Mouse (Mus musculus): Measurements from ENCODE around the gene Cd22.

Gene Cd22

DNA sequence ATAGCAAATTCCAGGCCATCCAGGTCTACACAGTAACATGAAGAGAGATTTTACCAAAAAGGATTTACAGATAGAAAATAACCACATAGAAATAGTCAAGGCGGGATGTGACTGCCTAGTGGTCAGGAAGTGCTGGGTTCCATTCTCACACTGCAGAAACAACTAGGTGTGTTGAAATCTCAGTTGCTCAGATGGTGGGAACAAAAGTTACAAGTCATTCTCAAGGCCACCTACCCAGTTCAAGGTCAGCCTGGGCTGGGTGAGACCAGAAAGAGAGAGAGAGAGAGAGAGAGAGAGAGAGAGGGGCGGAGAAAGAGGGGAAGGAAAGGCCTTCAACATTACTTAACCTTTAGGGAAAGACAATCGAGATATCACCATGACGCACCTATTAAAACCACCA is 6.7 kb upstream of the Cd22 start:
- ChIA-PET CTCF (no interaction called here), POLR2A (interaction anchor here in 1 of 4 experiments (1.1 kb wide), 1 partner anchor 9 kb away, joined by 3 read pairs; no protein-coding TSS in a partner anchor)

DNA sequence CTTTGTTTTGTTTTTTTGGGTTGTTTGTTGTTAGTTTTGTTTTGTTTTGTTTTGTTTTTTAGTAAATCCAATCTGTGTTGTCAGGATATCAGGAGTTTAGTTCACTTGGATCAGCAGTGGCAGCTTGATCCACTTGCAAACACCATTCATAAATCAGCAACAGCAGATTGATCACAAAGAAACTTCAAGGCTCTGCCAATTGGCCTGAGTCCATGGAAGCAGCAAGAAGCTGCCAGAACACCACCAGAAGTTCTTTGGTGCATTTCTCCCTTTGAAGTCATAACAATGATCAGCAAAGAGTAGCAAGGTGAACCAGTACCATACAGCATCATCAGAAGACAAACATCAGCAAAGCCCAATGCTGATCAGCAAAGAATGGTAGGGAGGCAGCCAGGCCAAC is 3.9 kb upstream of the Cd22 start:
- CTCF ChIA-PET = interaction anchor here in 2 of 4 experiments (1.4 to 4.2 kb wide), 5 partner anchors 10 to 194 kb away, joined by 3 to 18 read pairs (median 4); partner anchors contain the start of genes Fam187b (in 1 of the 2) and Lsr (in 1 of the 2)

DNA sequence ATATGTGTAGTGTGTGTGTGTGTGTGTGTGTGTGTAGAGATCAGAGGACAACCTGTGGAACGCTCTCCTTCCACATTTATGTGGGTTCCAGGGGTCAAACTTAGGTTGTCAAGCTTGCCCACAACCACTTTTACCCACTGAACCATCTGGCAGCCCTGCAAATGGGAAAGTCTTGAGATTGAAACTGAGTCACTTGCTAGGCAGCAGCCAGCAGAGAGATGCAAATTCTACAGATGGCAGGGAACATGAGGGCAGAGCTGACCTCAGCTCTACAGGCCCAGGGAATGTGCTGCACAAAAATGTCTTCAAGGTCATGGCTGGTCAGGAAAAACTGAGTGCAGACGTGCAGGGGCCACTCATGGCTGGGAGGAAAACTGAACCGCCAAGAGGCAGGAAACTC is 1.2 kb upstream of the Cd22 start:
- ChIA-PET POLR2A (no interaction called here), CTCF (interaction anchor here in 2 of 4 experiments (1.5 to 4.2 kb wide), 3 partner anchors 8 to 76 kb away, joined by 3 to 18 read pairs (median 4); no protein-coding TSS in a partner anchor)

More for the DNA sequence above, 3.9 kb upstream of the Cd22 start:
- POLR2A ChIA-PET = interaction anchor here in 1 of 4 experiments (0.9 to 1.0 kb wide), 3 partner anchors 10 to 128 kb away, joined by 3 to 4 read pairs (median 4); no protein-coding TSS in a partner anchor

DNA sequence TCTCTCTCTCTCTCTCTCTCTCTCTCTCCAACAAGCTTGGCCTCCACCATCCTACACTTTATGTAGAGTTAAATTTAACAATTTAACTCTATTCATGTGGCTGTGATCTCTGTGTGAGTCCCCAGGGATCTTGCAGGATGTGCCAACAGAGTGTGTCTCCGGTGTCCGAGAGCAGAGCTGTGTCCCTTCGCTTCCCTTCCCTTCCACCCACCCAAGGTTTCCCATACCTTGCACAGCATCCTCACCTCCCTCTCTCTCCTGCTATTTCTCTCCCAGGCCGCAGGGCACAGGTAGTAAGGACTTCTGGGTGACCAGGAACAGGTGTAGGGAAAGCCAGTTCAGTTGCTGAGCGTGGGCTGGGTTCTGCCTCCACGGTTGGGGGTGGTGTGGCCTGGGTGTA is 1.2 kb downstream of the Cd22 start:
- CTCF ChIA-PET = interaction anchor here in 2 of 4 experiments (0.6 to 1.1 kb wide), 3 partner anchors 20 to 219 kb away, joined by 3 to 4 read pairs (median 3); no protein-coding TSS in a partner anchor
- POLR2A ChIA-PET = interaction anchor here in 1 of 4 experiments (0.7 to 1.2 kb wide), 4 partner anchors 13 to 68 kb away, joined by 3 to 4 read pairs (median 4); no protein-coding TSS in a partner anchor

DNA sequence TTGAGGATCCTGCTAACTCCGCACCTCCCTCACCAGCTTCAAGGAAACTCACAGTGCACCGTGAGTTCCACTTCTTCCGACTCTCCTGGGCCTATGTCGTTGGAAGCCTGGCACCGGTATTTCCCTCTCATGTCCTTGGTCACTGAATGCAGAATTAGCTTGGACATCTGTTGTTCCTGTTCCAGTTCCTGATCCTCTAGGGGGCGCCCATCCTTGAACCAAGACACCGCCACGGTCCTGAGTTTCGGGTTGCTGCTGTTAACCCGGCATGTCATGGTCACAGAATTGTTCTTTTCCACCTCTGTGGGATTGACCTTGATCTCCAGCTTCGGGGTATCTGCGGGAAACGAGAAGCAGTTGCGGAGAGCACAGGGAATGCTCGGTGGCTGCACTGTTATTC is 7.1 kb downstream of the Cd22 start:
- ChIA-PET POLR2A (interaction anchor here (0.5 to 2.7 kb wide), 20 partner anchors 10 to 194 kb away, joined by 3 to 16 read pairs (median 4); partner anchors contain the start of genes Ffar1 (in 2 of the 4), Usf2 (in 2 of the 4) and Ffar3 (in 1 of the 4)), CTCF (interaction anchor here (0.6 to 3.0 kb wide), 53 partner anchors 9 to 1856 kb away, joined by 3 to 39 read pairs (median 4); partner anchors contain the start of genes Ffar1 (in 3 of the 4), Fam187b (in 2 of the 4), Lsr (in 2 of the 4) and Ffar2 (in 1 of the 4))

DNA sequence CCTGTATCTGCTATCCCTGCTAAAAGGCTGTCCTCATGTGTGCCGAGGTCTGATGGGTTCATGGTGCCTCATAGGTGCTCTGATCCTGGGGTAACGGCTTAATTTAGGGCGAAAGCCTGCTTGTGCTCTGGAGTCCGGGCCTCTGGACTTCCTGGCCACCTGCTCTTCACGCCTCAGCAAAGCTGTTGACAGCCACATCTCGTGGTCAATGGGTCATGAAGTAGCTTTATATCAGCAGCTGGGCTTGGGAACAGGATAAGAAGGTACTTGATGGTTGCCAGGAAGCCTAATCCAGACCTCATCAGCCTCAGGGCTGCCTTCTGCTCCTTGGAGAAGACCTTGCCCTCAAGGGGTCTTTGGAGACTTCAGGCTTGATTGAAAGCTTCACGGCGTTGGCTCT is 16.8 kb downstream of the Cd22 start:
- CTCF ChIA-PET = interaction anchor here (0.7 to 6.7 kb wide), 6 partner anchors 10 to 296 kb away, joined by 3 to 202 read pairs (median 4); partner anchors contain the start of genes Fam187b (in 1 of the 4) and Lsr (in 1 of the 4)
- POLR2A ChIA-PET = interaction anchor here in 2 of 4 experiments (0.6 to 0.9 kb wide), 2 partner anchors 16 to 73 kb away, joined by 4 to 8 read pairs; no protein-coding TSS in a partner anchor

DNA sequence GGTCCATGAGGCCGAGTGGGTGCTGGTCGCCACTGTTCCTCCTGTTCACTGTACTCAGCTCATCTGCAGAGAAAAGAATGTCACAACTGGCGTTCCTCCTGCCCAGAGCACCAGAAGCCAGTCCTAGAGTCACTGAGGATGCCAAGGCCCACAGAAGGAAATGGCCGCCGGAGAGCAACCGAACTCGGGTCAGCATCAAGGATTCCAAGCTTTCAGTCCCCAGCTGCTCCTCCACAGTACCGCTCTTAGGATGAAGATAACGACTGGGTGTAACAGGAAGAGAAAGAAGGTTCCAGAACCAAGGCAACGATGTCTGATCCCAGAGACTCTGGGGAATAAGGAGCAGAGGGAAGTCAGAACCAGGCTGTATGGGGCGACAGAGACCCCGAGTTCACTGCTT is 18.7 kb downstream of the Cd22 start, which contains the start of gene Ffar1:
TSS of gene Ffar1 (minus strand) at position 101 of the 400 bp plus-strand sequence.
- CTCF ChIA-PET = interaction anchor here (0.5 to 6.7 kb wide), 15 partner anchors 8 to 623 kb away, joined by 3 to 202 read pairs (median 6); partner anchors contain the start of genes Fam187b (in 1 of the 4), Haus5 (in 1 of the 4) and Lsr (in 1 of the 4)
- POLR2A ChIA-PET = interaction anchor here in 2 of 4 experiments (0.6 to 2.7 kb wide), 11 partner anchors 9 to 176 kb away, joined by 3 to 9 read pairs (median 3); no protein-coding TSS in a partner anchor

DNA sequence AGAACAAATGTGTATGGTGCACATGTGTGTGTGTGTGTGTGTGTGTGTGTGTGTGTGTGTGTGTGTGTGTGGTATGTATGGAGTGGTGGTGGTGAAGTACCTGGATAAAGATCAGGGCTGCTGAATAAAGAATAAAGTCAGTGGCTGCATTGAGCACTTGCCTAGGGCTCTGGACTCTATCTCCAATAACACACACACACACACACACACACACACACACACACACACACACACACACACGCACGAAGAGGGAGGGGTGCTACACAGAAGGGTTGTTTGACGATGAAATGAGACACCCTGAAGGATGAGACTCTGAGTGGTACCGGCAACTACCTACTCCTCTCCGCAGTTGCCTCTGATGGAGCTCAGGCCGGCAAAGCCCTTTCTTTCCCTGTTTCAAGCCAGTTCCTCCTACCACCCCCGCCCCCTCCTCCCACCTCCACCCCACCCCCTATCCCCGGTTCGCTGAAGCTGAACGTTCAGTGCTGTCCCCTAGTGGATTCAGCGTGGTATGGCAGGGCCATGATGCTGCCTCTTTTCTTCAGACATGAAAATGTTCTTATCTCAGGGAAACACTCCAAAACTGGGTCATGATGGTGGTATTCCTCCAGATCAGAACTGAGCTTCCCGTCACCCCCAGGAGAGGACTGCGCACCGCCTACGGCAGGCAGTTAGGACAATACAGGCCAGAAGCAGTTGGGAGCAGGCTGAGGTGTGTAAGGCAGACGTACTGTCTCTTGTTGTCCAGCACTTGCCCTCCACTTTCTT is 20.3 kb downstream of the Cd22 start:
- CTCF ChIA-PET = interaction anchor here (0.5 to 6.7 kb wide), 76 partner anchors 8 to 1455 kb away, joined by 3 to 202 read pairs (median 4); partner anchors contain the start of genes Cd22 (in 1 of the 4), Etv2 (in 1 of the 4), Fam187b (in 1 of the 4) and Ffar2 (in 1 of the 4)
- POLR2A ChIA-PET = interaction anchor here (0.5 to 3.1 kb wide), 40 partner anchors 9 to 411 kb away, joined by 3 to 20 read pairs (median 4); partner anchors contain the start of genes Fam187b (in 2 of the 4), Lsr (in 2 of the 4), Ffar2 (in 1 of the 4) and Usf2 (in 1 of the 4)

DNA sequence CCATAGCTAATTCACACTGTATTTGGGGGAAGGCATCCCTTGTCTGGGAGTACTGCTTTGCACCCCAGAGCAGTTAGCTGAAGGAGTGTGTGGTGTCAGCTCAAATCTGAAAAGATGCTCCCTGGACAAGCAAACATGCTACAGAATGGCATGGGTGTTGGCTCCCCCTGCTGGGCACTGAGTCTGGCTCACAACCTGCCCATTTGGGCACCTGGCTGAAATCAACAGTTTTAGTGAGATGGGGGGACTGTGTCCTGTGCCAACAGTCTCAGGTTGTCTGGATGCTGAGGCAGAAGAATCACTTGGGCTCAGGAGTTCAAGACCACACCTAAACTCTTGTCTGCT is 20.9 kb downstream of the Cd22 start:
- POLR2A ChIA-PET = interaction anchor here (0.5 to 3.1 kb wide), 39 partner anchors 8 to 247 kb away, joined by 3 to 20 read pairs (median 5); partner anchors contain the start of genes Fam187b (in 2 of the 4), Lsr (in 2 of the 4) and Upk1a (in 1 of the 4)
- CTCF ChIA-PET = interaction anchor here (0.6 to 6.7 kb wide), 72 partner anchors 9 to 814 kb away, joined by 3 to 202 read pairs (median 4); partner anchors contain the start of genes Cd22 (in 1 of the 4), Cox7a1 (in 1 of the 4), Etv2 (in 1 of the 4) and Fam187b (in 1 of the 4)

DNA sequence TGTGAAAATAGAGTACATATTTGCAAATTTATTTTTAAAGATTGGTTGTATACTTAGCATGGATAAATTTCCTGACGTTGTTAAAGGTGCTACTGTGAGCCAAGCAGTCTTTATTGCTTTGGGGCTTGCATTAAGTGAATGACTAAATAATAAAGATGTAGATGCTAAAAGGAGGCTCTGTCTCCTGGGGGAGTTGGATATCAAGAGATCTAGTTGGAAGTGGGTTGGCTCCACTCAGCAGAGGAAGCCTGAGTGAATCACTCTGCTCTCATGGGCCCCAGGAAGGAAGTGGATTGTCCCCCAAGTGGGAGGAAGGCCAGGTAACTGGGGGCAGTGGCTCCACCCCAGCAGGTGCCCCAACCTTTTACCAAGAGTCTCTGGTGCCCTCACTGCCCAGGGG is 22.4 kb downstream of the Cd22 start:
- ChIA-PET CTCF (interaction anchor here in 2 of 4 experiments (4.4 to 6.7 kb wide), 3 partner anchors 46 to 52 kb away, joined by 75 to 202 read pairs (median 115); no protein-coding TSS in a partner anchor), POLR2A (interaction anchor here in 2 of 4 experiments (2.4 to 3.1 kb wide), 2 partner anchors 47 to 116 kb away, joined by 8 to 14 read pairs; partner anchors contain the start of genes Fam187b (in 1 of the 2) and Lsr (in 1 of the 2))

DNA sequence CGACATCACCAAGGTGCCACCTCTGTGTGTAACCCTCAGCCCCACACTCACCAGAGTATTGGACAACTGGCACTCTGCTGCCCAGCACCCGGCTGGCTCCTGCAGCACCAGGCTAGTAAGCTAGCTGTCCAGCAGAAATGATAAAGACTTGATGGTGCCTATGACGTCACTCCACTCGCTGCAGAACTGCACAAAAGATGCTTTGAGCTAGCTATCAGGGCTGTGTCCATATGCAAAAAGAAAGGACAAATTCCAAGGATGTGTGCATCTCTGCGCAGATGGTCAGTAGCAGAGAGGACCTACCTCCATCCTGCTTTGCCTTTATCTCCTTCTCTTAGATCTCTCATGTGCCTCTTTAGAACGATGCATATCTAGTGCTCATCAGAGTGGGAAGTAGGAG is 24.1 kb downstream of the Cd22 start, which contains the start of gene Ffar3:
TSS of gene Ffar3 (minus strand) at position 101 of the 400 bp plus-strand sequence.
- ChIA-PET POLR2A (interaction anchor here (0.8 to 2.7 kb wide), 11 partner anchors 9 to 58 kb away, joined by 3 to 10 read pairs (median 3); no protein-coding TSS in a partner anchor), CTCF (interaction anchor here in 3 of 4 experiments (0.7 to 3.3 kb wide), 9 partner anchors 17 to 118 kb away, joined by 3 to 21 read pairs (median 4); partner anchors contain the start of gene Fam187b (in 1 of the 3))

DNA sequence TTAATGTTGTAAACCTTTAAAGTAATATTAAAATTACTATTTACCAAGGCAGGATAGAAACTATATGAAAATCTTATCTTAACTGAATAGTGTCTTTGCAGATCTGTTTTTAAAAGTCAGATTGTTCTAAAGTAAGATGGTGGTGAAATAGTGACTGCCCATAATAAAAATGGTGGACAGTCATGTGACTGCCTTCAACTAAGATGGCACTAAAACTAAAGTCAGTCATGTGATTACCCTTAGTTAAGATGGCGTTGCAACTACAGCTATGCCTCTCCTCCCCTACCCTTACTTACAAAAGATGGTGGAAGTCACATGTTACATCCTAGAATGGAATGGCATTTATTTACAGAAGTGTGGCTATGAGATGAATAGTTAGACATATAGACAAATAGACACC is 28.7 kb downstream of the Cd22 start:
- POLR2A ChIA-PET = interaction anchor here (1.1 to 2.3 kb wide), 9 partner anchors 9 to 105 kb away, joined by 3 to 9 read pairs (median 4); partner anchors contain the start of gene Usf2 (in 1 of the 4)
- CTCF ChIA-PET = interaction anchor here in 2 of 4 experiments (1.3 to 1.4 kb wide), 2 partner anchors 9 to 41 kb away, joined by 3 to 5 read pairs; no protein-coding TSS in a partner anchor

DNA sequence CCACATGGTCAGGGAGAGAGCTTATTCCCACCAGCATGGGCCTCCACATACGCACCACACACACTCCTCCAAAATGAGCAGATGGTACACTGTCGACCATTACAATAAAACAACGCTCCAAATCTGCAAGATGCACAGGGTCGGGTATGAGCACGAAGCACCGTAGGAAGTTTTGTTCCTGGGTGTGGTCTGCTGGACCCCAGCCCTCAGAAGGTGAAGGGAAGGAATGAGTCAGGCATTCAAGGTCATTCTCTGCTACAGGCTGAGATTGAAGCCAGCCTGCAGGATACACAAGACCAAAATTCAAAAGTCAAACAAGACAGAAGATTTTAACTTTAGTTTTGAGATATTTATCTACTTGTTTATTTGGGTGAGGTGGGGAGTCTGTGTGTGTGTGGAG is 32.2 kb downstream of the Cd22 start:
- ChIA-PET CTCF (interaction anchor here in 3 of 4 experiments (0.5 to 2.1 kb wide), 4 partner anchors 11 to 250 kb away, joined by 3 to 11 read pairs (median 6); no protein-coding TSS in a partner anchor), POLR2A (interaction anchor here in 3 of 4 experiments (0.5 to 1.8 kb wide), 13 partner anchors 8 to 441 kb away, joined by 3 to 8 read pairs (median 4); partner anchors contain the start of genes Ffar3 (in 2 of the 3) and Ffar2 (in 1 of the 3))

DNA sequence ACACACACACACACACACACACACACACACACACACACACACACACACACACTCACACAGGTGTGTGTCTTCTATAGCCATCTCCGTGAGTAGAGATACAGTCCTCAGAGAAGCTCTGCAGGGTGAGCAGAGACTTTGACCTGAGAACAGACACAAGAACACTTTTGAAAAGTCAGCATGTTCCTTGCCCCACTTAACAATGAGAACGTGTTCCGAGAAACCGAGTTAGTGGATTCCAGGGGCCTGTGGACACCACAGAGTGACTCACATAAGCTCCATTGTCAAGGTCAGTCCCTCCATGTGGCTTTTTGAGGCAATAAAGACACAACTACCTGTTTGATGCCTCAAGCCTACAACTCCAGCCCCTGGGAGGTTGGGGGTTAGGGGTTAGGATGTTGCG is 32.8 kb downstream of the Cd22 start:
- ChIA-PET CTCF (interaction anchor here in 2 of 4 experiments (1.0 to 2.1 kb wide), 2 partner anchors 12 to 13 kb away, joined by 3 to 9 read pairs; no protein-coding TSS in a partner anchor), POLR2A (interaction anchor here (0.5 to 1.8 kb wide), 12 partner anchors 8 to 440 kb away, joined by 3 to 8 read pairs (median 4); partner anchors contain the start of gene Ffar3 (in 2 of the 4))

DNA sequence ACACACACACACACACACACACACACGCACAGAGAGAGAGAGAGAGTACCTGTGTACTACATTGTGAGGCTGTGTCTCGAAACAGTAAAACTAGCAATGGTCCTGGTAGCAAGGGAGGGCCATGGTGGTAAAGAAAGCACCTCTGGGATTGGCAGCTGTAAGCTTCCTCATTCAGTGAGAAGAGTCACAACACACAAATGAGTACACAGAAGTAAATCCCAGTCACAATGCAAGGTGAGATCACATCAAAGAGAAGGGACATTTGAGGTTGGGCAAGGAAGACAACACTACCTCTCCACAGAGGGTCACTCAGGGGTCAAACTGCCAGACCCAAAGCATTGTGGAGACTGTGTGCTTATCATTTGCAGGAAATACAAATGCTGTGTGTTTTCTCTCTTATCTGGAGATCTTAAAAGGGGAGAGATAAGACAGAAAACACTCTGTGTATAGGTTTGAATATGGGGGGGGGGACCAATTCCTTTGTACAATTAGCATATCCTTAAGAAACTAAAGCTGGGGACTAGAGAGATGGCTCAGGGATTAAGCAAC is 33.6 kb downstream of the Cd22 start:
- POLR2A ChIA-PET = interaction anchor here (0.6 to 1.8 kb wide), 7 partner anchors 9 to 17 kb away, joined by 3 to 8 read pairs (median 3); partner anchors contain the start of gene Ffar3 (in 2 of the 4)
- CTCF ChIA-PET = interaction anchor here in 1 of 4 experiments (2.1 kb wide), 1 partner anchor 13 kb away, joined by 9 read pairs; no protein-coding TSS in a partner anchor

DNA sequence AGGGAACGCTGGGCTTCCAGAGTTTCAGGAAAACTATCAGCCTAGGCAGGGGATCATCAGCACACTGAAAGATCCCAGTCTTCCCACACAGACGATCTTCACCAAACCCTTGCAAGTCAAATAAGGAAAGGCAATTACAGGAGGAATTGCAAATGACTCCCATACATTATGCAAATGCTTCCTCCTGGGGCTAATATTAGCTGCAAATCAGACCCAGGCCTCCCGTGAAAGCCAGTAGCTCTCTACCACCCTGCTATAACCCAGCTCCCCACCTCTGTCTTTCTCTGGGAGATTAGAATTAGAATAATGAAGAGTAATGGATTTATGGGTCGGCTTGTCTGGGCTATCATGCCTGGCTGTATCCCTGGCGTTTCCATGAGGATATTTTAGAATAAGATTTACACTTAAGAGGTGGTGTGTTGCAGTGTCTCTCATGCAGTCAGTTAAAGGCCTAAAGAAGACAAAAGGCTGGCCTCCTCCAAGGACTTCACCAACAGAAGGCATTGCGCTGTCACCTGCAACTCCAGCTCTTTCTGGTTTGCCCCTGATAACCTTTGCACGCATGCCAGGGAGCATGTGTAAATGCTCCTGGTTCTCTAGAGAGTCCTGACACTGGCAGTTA is 35.4 kb downstream of the Cd22 start:
- ChIA-PET POLR2A (interaction anchor here (0.6 to 2.2 kb wide), 25 partner anchors 9 to 193 kb away, joined by 3 to 14 read pairs (median 4); partner anchors contain the start of genes Ffar3 (in 1 of the 4) and Usf2 (in 1 of the 4)), CTCF (interaction anchor here in 3 of 4 experiments (0.7 to 2.0 kb wide), 11 partner anchors 9 to 214 kb away, joined by 3 to 9 read pairs (median 4); partner anchors contain the start of genes Ffar2 (in 1 of the 3) and Lgi4 (in 1 of the 3))
